Mouse (Mus musculus) heart, postnatal 10 days (tissue): Measurements from ENCODE around the gene Scamp1. TPM values are rescaled to one million over a fixed set of nuclear protein-coding genes. Genes with fewer than 3 reads are reported as not detected.

Experiments
- DNase-seq, 2 experiments: peaks; one replicate each; pipeline ENCODE4 v3.0.0; 2021
- intact Hi-C: fragments of 180-260 bp; cut with DNase I; formaldehyde crosslinking; loops from one replicate; pipeline ENCODE4 v1.15.1; 2025
- total RNA-seq, 2 experiments: library from RNA; stranded (reverse); gene quantifications; 2 replicates each; pipeline ENCODE4 v1.2.3; 2021

The Scamp1 gene
- total RNA-seq, 2 experiments from 2014 or later, result 35.7 to 39.1 TPM

GRCm38 (mm10) chr13:94183372-94184021 lies 102.2 kb downstream of the Scamp1 start:
- no peak for DNase-seq
- intact Hi-C loops, result no loop called here

GRCm38 (mm10) chr13:94182026-94182425 lies 103.6 kb downstream of the Scamp1 start:
- intact Hi-C loops, result no loop called here

GRCm38 (mm10) chr13:94180477-94181420 lies 104.9 kb downstream of the Scamp1 start:
- intact Hi-C loops, result no loop called here
- peak in 1 of 2 experiments; percentile 52 for DNase-seq

More at GRCm38 (mm10) chr13:94182026-94182425, 103.6 kb downstream of the Scamp1 start:
- no peak for DNase-seq

- DNase-seq, result peak; percentile 78 to 79
- intact Hi-C loops, result no loop called here
These were observed 107.1 kb downstream of the Scamp1 start for GRCm38 (mm10) chr13:94178401-94179040.

GRCm38 (mm10) chr13:94177148-94177547 lies 108.5 kb downstream of the Scamp1 start:
- intact Hi-C loops, result loop anchor here (2.0 kb wide), 1 partner anchor 20 kb away; no protein-coding TSS in a partner anchor
- DNase-seq, result peak in 1 of 2 experiments; percentile 59

GRCm38 (mm10) chr13:94175379-94176050 lies 110.1 kb downstream of the Scamp1 start:
- DNase-seq, result no peak

GRCm38 (mm10) chr13:94174577-94175279 lies 110.9 kb downstream of the Scamp1 start:
- no peak for DNase-seq
- intact Hi-C loops, result no loop called here

More at GRCm38 (mm10) chr13:94175379-94176050, 110.1 kb downstream of the Scamp1 start:
- intact Hi-C loops, result loop anchor here (2.0 kb wide), 1 partner anchor 21 kb away; no protein-coding TSS in a partner anchor

GRCm38 (mm10) chr13:94173633-94174576 lies 111.8 kb downstream of the Scamp1 start:
- DNase-seq, result peak; percentile 62 to 68
- intact Hi-C loops, result no loop called here

GRCm38 (mm10) chr13:94172533-94173310 lies 112.9 kb downstream of the Scamp1 start:
- no peak for DNase-seq
- intact Hi-C loops, result no loop called here

GRCm38 (mm10) chr13:94171612-94172011 lies 114.0 kb downstream of the Scamp1 start:
- no peak for DNase-seq
- intact Hi-C loops, result no loop called here

- intact Hi-C loops, result no loop called here
- DNase-seq, result no peak
These were observed 116.2 kb downstream of the Scamp1 start for GRCm38 (mm10) chr13:94169325-94169916.

GRCm38 (mm10) chr13:94168319-94168718 lies 117.3 kb downstream of the Scamp1 start:
- intact Hi-C loops, result no loop called here
- no peak for DNase-seq

GRCm38 (mm10) chr13:94164501-94164900 lies 121.2 kb downstream of the Scamp1 start:
- intact Hi-C loops, result no loop called here
- no peak for DNase-seq

GRCm38 (mm10) chr13:94159478-94160220 lies 126.0 kb downstream of the Scamp1 start:
- DNase-seq, result no peak
- intact Hi-C loops, result no loop called here

- intact Hi-C loops, result no loop called here
- no peak for DNase-seq
These were observed 126.7 kb downstream of the Scamp1 start for GRCm38 (mm10) chr13:94158864-94159477.

GRCm38 (mm10) chr13:94155657-94156429 lies 129.8 kb downstream of the Scamp1 start:
- intact Hi-C loops, result no loop called here
- peak; percentile 47 to 59 for DNase-seq
